Mouse (Mus musculus) frontal cortex, postnatal 36 days (tissue): ENCODE data around the gene Wars.
A peak's percentile ranks its signal among the peaks of the same experiment; 100 is the strongest.
"Not testable (repeated sequence)": the region's sequence is repeated elsewhere in the genome, so short reads cannot be mapped to it uniquely, and the experiment has no call there.

Experiments used
- DNase-seq, 2 experiments: peaks; one replicate each; pipeline ENCODE4 v3.0.0; 2022; ENCODE audit warnings: low spot score in 2 of 2

Wars gene

GRCm38 (mm10) chr12:108856186-108856585 lies 37.8 kb downstream of the Wars start:
- no peak for DNase-seq

GRCm38 (mm10) chr12:108855081-108855480 lies 38.9 kb downstream of the Wars start:
- DNase-seq = no peak

DNA sequence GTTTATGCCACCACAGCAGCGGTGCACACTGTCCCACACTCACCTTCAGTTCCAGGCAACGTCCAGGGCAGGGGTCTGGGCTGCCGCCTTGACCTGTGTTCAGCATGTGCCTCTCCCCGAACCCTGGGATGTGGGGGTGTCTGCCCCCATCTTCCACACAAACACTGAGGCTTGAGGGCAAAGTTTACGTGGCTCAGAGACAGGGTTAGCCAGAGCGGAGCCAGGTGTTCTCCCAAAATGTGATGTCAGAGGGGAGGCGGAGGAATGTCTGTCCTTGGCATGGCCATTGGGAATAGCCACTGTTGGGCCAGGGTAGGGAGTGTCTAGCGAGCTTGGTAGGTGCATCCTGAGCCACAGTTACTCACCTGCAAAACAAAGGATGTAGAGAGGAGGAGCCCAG lies 41.2 kb downstream of the Wars start:
- DNase-seq = no peak

- no peak for DNase-seq
These were observed 43.1 kb downstream of the Wars start for GRCm38 (mm10) chr12:108850886-108851285.

DNA sequence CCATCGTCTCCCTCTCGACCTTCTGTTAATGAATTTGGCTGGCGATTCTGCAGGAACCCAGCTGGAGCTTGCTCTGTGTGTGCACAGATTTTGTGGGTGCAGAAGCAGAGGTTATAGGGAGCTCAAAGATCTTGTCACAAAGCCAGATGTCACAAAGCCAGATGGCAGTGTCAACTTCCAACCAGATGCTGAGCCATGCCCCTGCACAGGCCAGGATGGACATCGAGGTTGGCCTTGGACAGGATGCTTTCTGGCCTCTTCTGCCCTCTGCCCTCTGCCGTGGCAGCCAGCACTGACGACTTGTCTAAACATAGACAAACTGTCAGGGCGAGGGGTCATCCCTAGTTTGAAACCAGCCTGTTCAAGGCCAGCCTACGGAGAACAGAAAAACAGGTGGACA lies 43.8 kb downstream of the Wars start:
- DNase-seq = no peak

- DNase-seq = no peak
These were observed 44.4 kb downstream of the Wars start for GRCm38 (mm10) chr12:108849488-108850022.

GRCm38 (mm10) chr12:108848033-108848432 lies 45.9 kb downstream of the Wars start:
- not testable (repeated sequence) for DNase-seq

DNA sequence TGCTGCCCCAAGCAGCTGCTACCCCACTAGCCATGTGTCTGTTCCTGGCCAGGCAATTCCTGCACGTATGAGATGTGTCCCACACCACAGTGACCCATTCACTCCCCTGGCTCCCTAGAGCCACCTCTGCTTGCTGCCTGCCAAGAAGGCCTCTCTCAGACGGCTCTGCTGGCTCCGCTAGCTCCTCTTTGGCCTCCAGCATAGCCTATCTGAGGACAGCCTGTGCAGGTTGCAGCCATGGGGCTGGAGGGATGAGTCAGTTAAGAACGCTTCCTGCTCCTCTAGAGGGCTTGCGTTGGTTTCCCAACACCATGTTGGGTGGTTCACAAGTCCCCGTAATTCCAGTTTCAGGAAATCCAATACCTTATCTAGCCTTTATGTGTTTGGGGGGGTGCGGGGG lies 51.3 kb downstream of the Wars start:
- DNase-seq = no peak

DNA sequence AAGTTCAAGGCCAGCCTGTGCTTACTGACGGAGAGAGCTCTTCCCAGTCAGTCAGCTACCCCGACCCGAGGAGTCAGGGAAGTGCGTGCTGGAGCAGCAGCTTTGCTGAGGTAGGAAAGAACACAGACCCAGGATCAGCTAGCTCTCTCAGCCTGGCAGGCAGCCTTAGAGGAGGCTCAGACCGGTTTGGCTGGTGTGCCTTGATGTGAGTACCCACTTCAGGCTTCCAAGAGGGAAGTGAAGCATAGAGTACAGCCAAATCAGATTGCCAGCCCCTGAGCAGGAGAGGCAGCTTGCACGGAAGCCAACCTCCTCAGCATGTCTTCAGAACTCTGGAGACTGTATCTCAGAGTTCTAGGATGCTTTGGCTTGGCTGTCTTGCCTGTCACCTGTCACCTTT lies 52.8 kb downstream of the Wars start:
- no peak for DNase-seq

DNA sequence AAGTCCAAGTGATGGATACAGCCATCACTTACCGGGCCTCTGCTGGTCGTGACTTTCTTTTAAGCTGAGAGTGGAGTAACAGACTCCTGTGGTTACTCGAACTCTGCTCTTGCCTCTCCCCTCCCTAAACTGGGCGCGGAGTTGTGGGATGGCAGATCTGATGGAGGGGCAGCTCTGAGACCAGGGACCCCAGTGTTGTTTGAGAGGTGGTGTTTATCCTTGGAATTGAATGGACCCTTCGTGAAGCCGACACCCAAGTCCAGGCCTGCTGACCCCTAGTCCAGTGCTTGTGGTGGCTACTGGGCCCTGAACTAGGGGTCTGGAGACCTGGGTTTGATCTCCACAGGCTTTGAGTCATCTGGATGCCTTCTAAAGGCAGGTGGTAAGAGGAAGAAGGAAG lies 57.3 kb downstream of the Wars start:
- no peak for DNase-seq

GRCm38 (mm10) chr12:108835840-108836409 lies 58.0 kb downstream of the Wars start, which contains the start of the genes Slc25a29 and Slc25a47:
Gene Slc25a29 (minus strand): TSS chr12:108835883.
Gene Slc25a47 (plus strand): TSS chr12:108836046.
- peak; percentile 94 to 97 for DNase-seq

- DNase-seq = no peak
These were observed 58.6 kb downstream of the Wars start for GRCm38 (mm10) chr12:108835208-108835839.

- no peak for DNase-seq
These were observed 59.2 kb downstream of the Wars start for GRCm38 (mm10) chr12:108834786-108835185.

DNA sequence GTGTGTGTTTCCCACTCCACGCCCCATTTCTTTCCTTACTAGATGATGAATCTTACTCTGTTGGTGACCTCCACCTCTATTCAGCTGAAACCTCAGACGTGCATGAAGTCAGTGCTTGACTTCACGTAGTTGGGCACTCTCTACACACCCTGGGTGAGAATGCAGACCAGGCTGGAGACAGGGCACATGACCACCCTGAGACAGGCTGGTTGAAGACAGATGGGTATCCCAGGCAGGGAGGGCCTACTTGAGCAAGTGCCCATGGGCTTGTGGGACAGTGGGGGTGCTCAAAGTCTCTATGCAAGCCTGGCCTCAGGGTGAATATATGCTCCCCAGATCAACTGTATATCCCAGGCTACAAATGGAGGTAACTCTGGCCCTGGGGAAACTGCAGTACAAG lies 59.6 kb downstream of the Wars start:
- DNase-seq = no peak

- no peak for DNase-seq
These were observed 60.6 kb downstream of the Wars start for GRCm38 (mm10) chr12:108833408-108833807.

GRCm38 (mm10) chr12:108832851-108833250 lies 61.1 kb downstream of the Wars start:
- DNase-seq = peak in 1 of 2 experiments; percentile 44

GRCm38 (mm10) chr12:108831966-108832643 lies 61.9 kb downstream of the Wars start:
- DNase-seq = peak in 1 of 2 experiments; percentile 40

GRCm38 (mm10) chr12:108830358-108830757 lies 63.6 kb downstream of the Wars start:
- DNase-seq = no peak

DNA sequence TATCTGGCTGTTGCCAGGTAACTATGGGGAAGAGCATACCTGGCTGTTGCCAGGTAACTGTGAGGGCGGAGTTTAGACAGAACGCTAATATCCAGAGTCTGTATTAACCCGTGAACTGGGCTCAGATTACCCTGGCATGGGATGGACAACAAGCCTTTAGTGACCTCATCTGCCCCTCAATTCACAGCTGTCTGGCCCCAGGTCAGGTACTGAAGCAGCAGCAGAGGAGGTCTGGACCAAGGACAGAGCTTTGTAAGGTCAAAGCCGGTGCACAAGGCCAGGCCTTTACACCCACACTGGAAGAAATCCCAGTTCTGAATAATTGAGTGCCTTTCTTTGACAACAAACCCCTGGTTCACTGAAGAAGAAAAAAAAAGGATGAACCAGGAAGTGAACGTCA lies 64.3 kb downstream of the Wars start:
- no peak for DNase-seq

DNA sequence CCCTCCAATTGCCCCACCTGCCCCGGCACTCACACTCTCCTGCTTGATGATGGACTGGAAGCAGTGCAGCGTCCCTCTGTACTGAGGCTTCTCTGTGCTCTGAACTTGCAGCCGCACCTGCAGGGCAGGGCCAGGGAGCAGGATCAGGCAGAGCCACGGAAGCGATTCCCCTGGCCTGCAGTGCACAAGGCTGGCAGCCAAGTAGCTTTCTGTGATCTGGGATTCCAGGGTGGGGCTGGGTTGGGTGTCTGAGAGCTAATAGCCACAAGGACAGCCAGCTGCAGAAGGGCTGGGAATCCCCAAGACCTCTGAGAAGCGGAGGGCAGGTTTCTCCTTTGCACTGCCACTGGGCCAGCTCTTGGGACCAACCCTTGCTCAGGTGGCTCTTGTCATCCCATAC lies 66.3 kb downstream of the Wars start:
- no peak for DNase-seq

DNA sequence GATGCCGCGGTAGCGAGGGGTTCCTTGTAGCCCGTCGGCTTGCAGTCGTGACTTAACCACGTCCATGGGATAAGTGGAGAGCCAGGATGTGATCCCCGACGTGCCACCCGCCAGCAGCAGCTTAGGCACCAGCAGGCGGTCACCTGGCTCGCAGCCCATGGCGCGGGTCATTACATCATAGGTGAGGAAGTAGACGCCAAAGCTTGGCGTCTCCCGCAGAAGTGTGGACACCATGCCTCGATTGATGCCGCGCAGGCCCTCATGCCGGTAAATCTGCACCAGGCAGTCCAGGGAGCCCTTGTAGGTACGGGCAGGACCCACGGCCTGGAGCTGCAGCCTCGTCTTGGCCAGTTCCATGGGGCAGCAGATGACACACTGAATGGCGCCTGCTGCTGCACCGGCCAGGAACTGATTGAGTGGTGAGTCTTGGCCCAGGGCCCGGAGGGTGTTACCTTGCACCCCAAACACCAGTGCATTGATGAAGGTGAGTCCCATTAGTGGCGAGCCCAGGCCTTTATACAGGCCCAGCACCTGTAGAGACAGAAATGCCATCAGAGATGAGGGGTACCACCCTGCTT lies 66.9 kb downstream of the Wars start:
- DNase-seq = no peak

GRCm38 (mm10) chr12:108826282-108826957 lies 67.6 kb downstream of the Wars start:
- DNase-seq = no peak
